Mouse (Mus musculus): ENCODE data around the gene Dcp1b. TPM values are rescaled to one million over a fixed set of nuclear protein-coding genes. Genes with fewer than 3 reads are reported as not detected.

The Dcp1b gene
- 8.0 and 11.5 TPM in 2 replicates for polyA plus RNA-seq (2014; fragmentation: Nextera tagmentation; extraction: Ambion mirVana)

GRCm38 (mm10) chr6:119175078-119175853 lies at the start of gene Dcp1b:
Dcp1b (plus strand) TSS chr6:119175253.
- no peaks in the 10 kb centered on the region; the same call in 1 of the 2 replicates for H3K4me1 ChIP-seq (ENCODE audit: control insufficient read depth, insufficient read depth, low read length)
- no peaks in the 10 kb centered on the region for H3K36me3 ChIP-seq (ENCODE audit: control insufficient read depth, insufficient read depth, low read length)
- H3K9me3 ChIP-seq (ENCODE audit: control insufficient read depth, low read depth, low read length): no peaks in the 10 kb centered on the region
- H3K9ac ChIP-seq (replicated peaks; ENCODE audit: low read depth, low read length): peak within 1 kb of the TSS; percentile 58
- peak within 1 kb of the TSS; percentile 91 for H3K27ac ChIP-seq (ENCODE audit: low read length)
- under 1% methylated on average over 65 of the region's 65 CpGs for WGBS
- peak; percentile 95 for ATAC-seq (ENCODE audit: insufficient number of reproducible peaks, insufficient read depth, low FRiP score, low read depth)
- H3K4me3 ChIP-seq (ENCODE audit: low read depth, low read length): peak within 1 kb of the TSS; percentile 90
- no peaks in the 10 kb centered on the region for H3K27me3 ChIP-seq (ENCODE audit: control insufficient read depth, insufficient read depth, low read length)
- H3K4me2 ChIP-seq (replicated peaks; ENCODE audit: low read depth, low read length): peak within 1 kb of the TSS; percentile 60

- no peak for ATAC-seq (ENCODE audit: insufficient number of reproducible peaks, insufficient read depth, low FRiP score, low read depth)
- Histone ChIP-seq H3K9me3 (ENCODE audit: control insufficient read depth, low read depth, low read length) (peaks cover 4% of the 10 kb centered on the region; the same call in 1 of the 2 replicates), H3K9ac (replicated peaks; ENCODE audit: low read depth, low read length) (no peak overlapping the region), H3K27ac (ENCODE audit: low read length) (no peak overlapping the region), H3K4me2 (replicated peaks; ENCODE audit: low read depth, low read length) (no peak overlapping the region), H3K36me3 (ENCODE audit: control insufficient read depth, insufficient read depth, low read length) (no peaks in the 10 kb centered on the region), H3K4me3 (ENCODE audit: low read depth, low read length) (no peak overlapping the region), H3K27me3 (ENCODE audit: control insufficient read depth, insufficient read depth, low read length) (no peaks in the 10 kb centered on the region), H3K4me1 (ENCODE audit: control insufficient read depth, insufficient read depth, low read length) (no peaks in the 10 kb centered on the region)
- 90% methylated on average over 3 of the region's 3 CpGs for WGBS
Measured at GRCm38 (mm10) chr6:119126991-119127390, 48.1 kb upstream of the Dcp1b start.

GRCm38 (mm10) chr6:119128076-119128475 lies 47.0 kb upstream of the Dcp1b start:
- Histone ChIP-seq H3K4me3 (ENCODE audit: low read depth, low read length) (no peak overlapping the region), H3K27me3 (ENCODE audit: control insufficient read depth, insufficient read depth, low read length) (no peaks in the 10 kb centered on the region), H3K9ac (replicated peaks; ENCODE audit: low read depth, low read length) (no peak overlapping the region), H3K36me3 (ENCODE audit: control insufficient read depth, insufficient read depth, low read length) (no peaks in the 10 kb centered on the region), H3K9me3 (ENCODE audit: control insufficient read depth, low read depth, low read length) (peaks cover 4% of the 10 kb centered on the region; the same call in 1 of the 2 replicates), H3K4me2 (replicated peaks; ENCODE audit: low read depth, low read length) (no peak overlapping the region), H3K27ac (ENCODE audit: low read length) (no peak overlapping the region), H3K4me1 (ENCODE audit: control insufficient read depth, insufficient read depth, low read length) (no peaks in the 10 kb centered on the region)
- WGBS: 74% methylated on average over 1 of the region's 1 CpGs
- no peak for ATAC-seq (ENCODE audit: insufficient number of reproducible peaks, insufficient read depth, low FRiP score, low read depth)

- H3K4me2 ChIP-seq (replicated peaks; ENCODE audit: low read depth, low read length): no peak overlapping the region
- peaks cover 4% of the 10 kb centered on the region; the same call in 1 of the 2 replicates for H3K9me3 ChIP-seq (ENCODE audit: control insufficient read depth, low read depth, low read length)
- no peak overlapping the region for H3K4me3 ChIP-seq (ENCODE audit: low read depth, low read length)
- WGBS: 90% methylated on average over 8 of the region's 8 CpGs
- no peak overlapping the region for H3K27ac ChIP-seq (ENCODE audit: low read length)
- H3K4me1 ChIP-seq (ENCODE audit: control insufficient read depth, insufficient read depth, low read length): no peaks in the 10 kb centered on the region
- ATAC-seq (ENCODE audit: insufficient number of reproducible peaks, insufficient read depth, low FRiP score, low read depth): no peak
- no peak overlapping the region for H3K9ac ChIP-seq (replicated peaks; ENCODE audit: low read depth, low read length)
- H3K36me3 ChIP-seq (ENCODE audit: control insufficient read depth, insufficient read depth, low read length): no peaks in the 10 kb centered on the region
- H3K27me3 ChIP-seq (ENCODE audit: control insufficient read depth, insufficient read depth, low read length): no peaks in the 10 kb centered on the region
Measured at GRCm38 (mm10) chr6:119128521-119128920, 46.5 kb upstream of the Dcp1b start.

- H3K9ac ChIP-seq (replicated peaks; ENCODE audit: low read depth, low read length): no peak overlapping the region
- no peaks in the 10 kb centered on the region for H3K27me3 ChIP-seq (ENCODE audit: control insufficient read depth, insufficient read depth, low read length)
- H3K27ac ChIP-seq (ENCODE audit: low read length): no peak overlapping the region
- no peaks in the 10 kb centered on the region for H3K36me3 ChIP-seq (ENCODE audit: control insufficient read depth, insufficient read depth, low read length)
- 78% methylated on average over 5 of the region's 5 CpGs for WGBS
- no peaks in the 10 kb centered on the region for H3K4me1 ChIP-seq (ENCODE audit: control insufficient read depth, insufficient read depth, low read length)
- H3K4me3 ChIP-seq (ENCODE audit: low read depth, low read length): no peak overlapping the region
- peaks cover 3% of the 10 kb centered on the region; the same call in 1 of the 2 replicates for H3K9me3 ChIP-seq (ENCODE audit: control insufficient read depth, low read depth, low read length)
- no peak for ATAC-seq (ENCODE audit: insufficient number of reproducible peaks, insufficient read depth, low FRiP score, low read depth)
- H3K4me2 ChIP-seq (replicated peaks; ENCODE audit: low read depth, low read length): no peak overlapping the region
Measured at GRCm38 (mm10) chr6:119129664-119130063, 45.4 kb upstream of the Dcp1b start.

- Histone ChIP-seq H3K36me3 (ENCODE audit: control insufficient read depth, insufficient read depth, low read length) (no peaks in the 10 kb centered on the region), H3K9ac (replicated peaks; ENCODE audit: low read depth, low read length) (no peak overlapping the region), H3K9me3 (ENCODE audit: control insufficient read depth, low read depth, low read length) (no peaks in the 10 kb centered on the region), H3K4me2 (replicated peaks; ENCODE audit: low read depth, low read length) (no peak overlapping the region), H3K27me3 (ENCODE audit: control insufficient read depth, insufficient read depth, low read length) (no peaks in the 10 kb centered on the region), H3K4me1 (ENCODE audit: control insufficient read depth, insufficient read depth, low read length) (no peaks in the 10 kb centered on the region), H3K27ac (ENCODE audit: low read length) (no peak overlapping the region), H3K4me3 (ENCODE audit: low read depth, low read length) (no peak overlapping the region)
- WGBS: 78% methylated on average over 8 of the region's 8 CpGs
- ATAC-seq (ENCODE audit: insufficient number of reproducible peaks, insufficient read depth, low FRiP score, low read depth): no peak
Measured at GRCm38 (mm10) chr6:119132111-119132735, 42.8 kb upstream of the Dcp1b start.

GRCm38 (mm10) chr6:119132863-119133262 lies 42.2 kb upstream of the Dcp1b start:
- Histone ChIP-seq H3K4me1 (ENCODE audit: control insufficient read depth, insufficient read depth, low read length) (no peaks in the 10 kb centered on the region), H3K9ac (replicated peaks; ENCODE audit: low read depth, low read length) (no peak overlapping the region), H3K36me3 (ENCODE audit: control insufficient read depth, insufficient read depth, low read length) (no peaks in the 10 kb centered on the region), H3K4me2 (replicated peaks; ENCODE audit: low read depth, low read length) (no peak overlapping the region), H3K27me3 (ENCODE audit: control insufficient read depth, insufficient read depth, low read length) (no peaks in the 10 kb centered on the region), H3K4me3 (ENCODE audit: low read depth, low read length) (no peak overlapping the region), H3K27ac (ENCODE audit: low read length) (no peak overlapping the region), H3K9me3 (ENCODE audit: control insufficient read depth, low read depth, low read length) (no peaks in the 10 kb centered on the region)
- no peak for ATAC-seq (ENCODE audit: insufficient number of reproducible peaks, insufficient read depth, low FRiP score, low read depth)
- 89% methylated on average over 4 of the region's 4 CpGs for WGBS

- Histone ChIP-seq H3K4me2 (replicated peaks; ENCODE audit: low read depth, low read length) (no peak overlapping the region), H3K9me3 (ENCODE audit: control insufficient read depth, low read depth, low read length) (no peaks in the 10 kb centered on the region), H3K4me3 (ENCODE audit: low read depth, low read length) (no peak overlapping the region), H3K27ac (ENCODE audit: low read length) (no peak overlapping the region), H3K27me3 (ENCODE audit: control insufficient read depth, insufficient read depth, low read length) (no peaks in the 10 kb centered on the region), H3K4me1 (ENCODE audit: control insufficient read depth, insufficient read depth, low read length) (no peaks in the 10 kb centered on the region), H3K9ac (replicated peaks; ENCODE audit: low read depth, low read length) (no peak overlapping the region), H3K36me3 (ENCODE audit: control insufficient read depth, insufficient read depth, low read length) (no peaks in the 10 kb centered on the region)
- no peak for ATAC-seq (ENCODE audit: insufficient number of reproducible peaks, insufficient read depth, low FRiP score, low read depth)
- 82% methylated on average over 10 of the region's 10 CpGs for WGBS
Measured at GRCm38 (mm10) chr6:119137768-119138167, 37.3 kb upstream of the Dcp1b start.
